In genomic region chr9:43263946-43264451, GRCm38 (mm10) we compare ENCODE assay signal across 10 mouse cellular contexts. TPM values are rescaled to one million over a fixed set of nuclear protein-coding genes. Genes with fewer than 3 reads are reported as not detected.
DNase-seq lines count a peak whose midpoint lies in the region; ATAC-seq and TF ChIP-seq lines count a peak whose summit lies in the region.
"Had no signal": no experiment of that assay in that cellular context is flagged by ENCODE, and none has a peak within 500 bp of the region (broad histone marks: within the 10 kb centered on the region; RNA-seq: fewer than 3 reads in every experiment).

No protein-coding gene starts in this region.

- H3K27me3 ChIP-seq in forebrain, embryonic 10.5 days (ENCODE audit: poor library complexity, severe bottlenecking): peaks cover 27% of the 10 kb centered on the region
- H3K27me3 ChIP-seq in forebrain, embryonic 15.5 days: no peaks in the 10 kb centered on the region
- H3K27me3 ChIP-seq in limb, embryonic 14.5 days (ENCODE audit: control insufficient read depth, insufficient read depth, low read length): no peaks in the 10 kb centered on the region

- peak overlapping the region; percentile 83 for H3K27ac ChIP-seq in forebrain, embryonic 10.5 days
- H3K27ac ChIP-seq in forebrain, embryonic 15.5 days (replicated peaks): no peak overlapping the region
- peak overlapping the region; percentile 81 for H3K27ac ChIP-seq in brown adipose tissue, adult 24 weeks (replicated peaks; ENCODE audit: low read depth, low read length)
- peak overlapping the region; percentile 87 for H3K27ac ChIP-seq in limb, embryonic 14.5 days (replicated peaks; ENCODE audit: low read depth, low read length)

- no peak for ATAC-seq in forebrain, embryonic 15.5 days (replicated peaks)
- ATAC-seq in limb, embryonic 14.5 days (ENCODE audit: low FRiP score, low read depth): 0 out of 2 replicates have a peak, but pooled peaks have one; percentile 36

- H3K36me3 ChIP-seq in forebrain, embryonic 10.5 days (replicated peaks): no peaks in the 10 kb centered on the region
- H3K36me3 ChIP-seq in forebrain, embryonic 15.5 days: no peaks in the 10 kb centered on the region
- no peaks in the 10 kb centered on the region for H3K36me3 ChIP-seq in limb, embryonic 14.5 days (ENCODE audit: control insufficient read depth, insufficient read depth, low read length)

- peaks cover 8% of the 10 kb centered on the region; the same call in 1 of the 2 replicates for H3K9me3 ChIP-seq in forebrain, embryonic 10.5 days
- H3K9me3 ChIP-seq in forebrain, embryonic 15.5 days: no peaks in the 10 kb centered on the region
- H3K9me3 ChIP-seq in limb, embryonic 14.5 days (ENCODE audit: control insufficient read depth, low read length): no peaks in the 10 kb centered on the region

- H3K4me3 ChIP-seq in forebrain, embryonic 10.5 days: 0 out of 2 replicates have a peak overlapping the region, but pooled peaks have one; percentile 1
- no peak overlapping the region for H3K4me3 ChIP-seq in forebrain, embryonic 15.5 days
- no peak overlapping the region for H3K4me3 ChIP-seq in brown adipose tissue, adult 24 weeks (ENCODE audit: insufficient read depth, low read depth, low read length)
- no peak overlapping the region for H3K4me3 ChIP-seq in limb, embryonic 14.5 days (replicated peaks; ENCODE audit: low read length)

- H3K9ac ChIP-seq in forebrain, embryonic 15.5 days (replicated peaks): no peak overlapping the region
- no peak overlapping the region for H3K9ac ChIP-seq in limb, embryonic 14.5 days (ENCODE audit: low read depth, low read length, severe bottlenecking)

- DNase-seq in forebrain, embryonic 10.5 days (ENCODE audit: extremely low spot score, low spot score): peak; percentile 66
- DNase-seq in heart, postnatal 10 days: peak; percentile 79
- DNase-seq in limb, embryonic 14.5 days (ENCODE audit: low spot score): peak; percentile 44
- no peak for DNase-seq in thymus, postnatal 14 days
- DNase-seq in right cerebral cortex, postnatal 36 days (ENCODE audit: low spot score in 2 of 2): no peak
- DNase-seq in layer of hippocampus, postnatal 36 days: no peak

- peaks cover 92% of the 10 kb centered on the region for H3K4me1 ChIP-seq in forebrain, embryonic 10.5 days
- H3K4me1 ChIP-seq in forebrain, embryonic 15.5 days: peaks cover 5% of the 10 kb centered on the region; the same call in 1 of the 2 replicates
- peaks cover 14% of the 10 kb centered on the region for H3K4me1 ChIP-seq in brown adipose tissue, adult 24 weeks (ENCODE audit: control insufficient read depth, insufficient read depth, insufficient read length, low read length)
- H3K4me1 ChIP-seq in limb, embryonic 14.5 days (ENCODE audit: control insufficient read depth, insufficient read depth, low read length): peaks cover 55% of the 10 kb centered on the region

- TF ChIP-seq POLR2A in limb, embryonic 14.5 days (IDR thresholded peaks at IDR 0.05; ENCODE audit: borderline replicate concordance, extremely low read depth, insufficient read depth, insufficient read length): no peak

- WGBS in forebrain, embryonic 10.5 days: 16% methylated on average over 11 of the region's 11 CpGs
- WGBS in forebrain, embryonic 15.5 days: 21% methylated on average over 11 of the region's 11 CpGs
- 15% methylated on average over 11 of the region's 11 CpGs for WGBS in limb, embryonic 14.5 days

- H3K4me2 ChIP-seq in forebrain, embryonic 15.5 days (replicated peaks): no peak overlapping the region
- no peak overlapping the region for H3K4me2 ChIP-seq in limb, embryonic 14.5 days (replicated peaks; ENCODE audit: low read depth, low read length, severe bottlenecking)

- intact Hi-C loops in heart, postnatal 10 days (cut with DNase I): loop anchor here (2.0 kb wide), 1 partner anchor 25 kb away; the partner anchor contains the start of gene Oaf

RNA-seq across cellular contexts. Expression of gene Oaf, which starts 24.3 kb away (rescaled TPM):
- 42.1 and 46.5 TPM in 2 replicates for polyA plus RNA-seq in forebrain, embryonic 10.5 days (2016; fragmentation: Nextera tagmentation; extraction: Ambion mirVana)
- polyA plus RNA-seq in forebrain, embryonic 15.5 days (2015; fragmentation: Nextera tagmentation; extraction: Ambion mirVana): 6.6 and 6.9 TPM in 2 replicates
- polyA plus RNA-seq in brown adipose tissue, adult 24 weeks (2012; ENCODE audit: insufficient read depth, insufficient read length, missing spikeins): 20.8 and 29.8 TPM in 2 replicates
- 10 to 100 TPM; 24.3 to 28.6 TPM for total RNA-seq in heart, postnatal 10 days (2021)
- polyA plus RNA-seq in limb, embryonic 14.5 days (2012; rRNA removed): 149 and 154 TPM in 2 replicates
- polyA plus RNA-seq in limb, embryonic 14.5 days (2014; fragmentation: Nextera tagmentation; extraction: Ambion mirVana): 145 and 172 TPM in 2 replicates
- 10 to 100 TPM; 13.1 to 17.7 TPM for total RNA-seq in layer of hippocampus, postnatal 36 days (2021)

RNA-seq across cellular contexts. Expression of gene Trim29, which starts 46.6 kb away (rescaled TPM):
- 1.2 and 1.4 TPM in 2 replicates for polyA plus RNA-seq in forebrain, embryonic 10.5 days (2016; fragmentation: Nextera tagmentation; extraction: Ambion mirVana)
- polyA plus RNA-seq in forebrain, embryonic 15.5 days (2015; fragmentation: Nextera tagmentation; extraction: Ambion mirVana): 0.06 TPM in 1 of 2 replicates, not detected in the other
- polyA plus RNA-seq in brown adipose tissue, adult 24 weeks (2012; ENCODE audit: insufficient read depth, insufficient read length, missing spikeins): 0.52 TPM in 1 of 2 replicates, not detected in the other
- total RNA-seq in heart, postnatal 10 days (2021): under 1 TPM; 0.12 to 0.17 TPM
- 41.5 and 49.4 TPM in 2 replicates for polyA plus RNA-seq in limb, embryonic 14.5 days (2012; rRNA removed)
- 68.8 and 77.6 TPM in 2 replicates for polyA plus RNA-seq in limb, embryonic 14.5 days (2014; fragmentation: Nextera tagmentation; extraction: Ambion mirVana)
- total RNA-seq in layer of hippocampus, postnatal 36 days (2021): under 1 TPM; 0.37 to 0.40 TPM
- total RNA-seq: hematopoietic stem cell, adult 5-6 weeks had no signal

RNA-seq across cellular contexts. Expression of gene Pou2f3, which starts 53.8 kb away (rescaled TPM):
- not detected in 2 replicates for polyA plus RNA-seq in forebrain, embryonic 10.5 days (2016; fragmentation: Nextera tagmentation; extraction: Ambion mirVana)
- not detected in 2 replicates for polyA plus RNA-seq in forebrain, embryonic 15.5 days (2015; fragmentation: Nextera tagmentation; extraction: Ambion mirVana)
- polyA plus RNA-seq in brown adipose tissue, adult 24 weeks (2012; ENCODE audit: insufficient read depth, insufficient read length, missing spikeins): not detected in 2 replicates
- under 1 TPM; 0.20 to 0.26 TPM for total RNA-seq in heart, postnatal 10 days (2021)
- polyA plus RNA-seq in limb, embryonic 14.5 days (2012; rRNA removed): 6.5 and 6.9 TPM in 2 replicates
- polyA plus RNA-seq in limb, embryonic 14.5 days (2014; fragmentation: Nextera tagmentation; extraction: Ambion mirVana): 5.2 and 7.9 TPM in 2 replicates
- under 1 TPM; 0.30 to 0.56 TPM for total RNA-seq in layer of hippocampus, postnatal 36 days (2021)
- total RNA-seq: hematopoietic stem cell, adult 5-6 weeks had no signal
- polyA plus RNA-seq: C2C12 had no signal

Comparison
In these comparisons a context has a peak if more than half of its experiments do, and no peak if none do; other contexts are left out.
1. DNase-seq: peak in forebrain, embryonic 10.5 days (single experiment), heart, postnatal 10 days (2 of 2) and limb, embryonic 14.5 days (single experiment); none in thymus, postnatal 14 days (single experiment), right cerebral cortex, postnatal 36 days (0 of 2) and layer of hippocampus, postnatal 36 days (0 of 2).
2. RNA of gene Trim29, which starts 46.6 kb away (polyA plus RNA-seq): 41.5 to 77.6 TPM in limb, embryonic 14.5 days; 1.2 to 1.4 TPM in forebrain, embryonic 10.5 days, 0.52 TPM in brown adipose tissue, adult 24 weeks and 0.06 TPM in forebrain, embryonic 15.5 days; every median in the first group is over 10 times any median in the second.